Mouse (Mus musculus) CH12.LX (cell line): ENCODE measurements around the gene Krt84. TPM values are rescaled to one million over a fixed set of nuclear protein-coding genes. Genes with fewer than 3 reads are reported as not detected.

Source experiments
- DNase-seq: peaks from one replicate; pipeline ENCODE4 v3.0.0-alpha.2; 2013; ENCODE audit errors: extremely low read depth
- H3K27ac ChIP-seq: 2 replicates; pipeline ENCODE4 v1.5.1; 2012; ENCODE audit warnings: low read depth, mild to moderate bottlenecking, control low read depth, moderate library complexity; ENCODE audit not compliant: insufficient read depth
- H3K27me3 ChIP-seq: replicated peaks from 2 replicates; pipeline ENCODE3; 2012; ENCODE audit warnings: inconsistent platforms
- H3K36me3 ChIP-seq, 2 experiments: replicated peaks in 1 of 2; 2 replicates each; pipeline versions ENCODE3 to v1.6.1; 2012; ENCODE audit warnings: inconsistent platforms in 1 of 2, low read length in 1 of 2, mild to moderate bottlenecking in 1 of 2, mixed read lengths in 1 of 2, moderate library complexity in 1 of 2; ENCODE audit not compliant: control insufficient read depth in 1 of 2, insufficient read depth in 1 of 2
- H3K4me1 ChIP-seq, 2 experiments: 2 replicates each; pipeline ENCODE4 v1.6.1; 2012; ENCODE audit warnings: inconsistent platforms in 1 of 2, moderate library complexity in 1 of 2; ENCODE audit not compliant: insufficient read depth in 2 of 2, control insufficient read depth in 1 of 2
- H3K4me2 ChIP-seq: 2 replicates; pipeline ENCODE4 v1.6.1; 2012; ENCODE audit warnings: low read depth, mild to moderate bottlenecking, control low read depth; ENCODE audit not compliant: poor library complexity, insufficient read depth, severe bottlenecking
- H3K4me3 ChIP-seq, 3 experiments: fragments of 150-350 bp in 1 of 3; sonication (generic) in 1 of 3; replicated peaks in 1 of 3; 2 replicates each; pipeline versions ENCODE3 to v1.5.1; 2011 to 2012; ENCODE audit warnings: low read depth in 2 of 3, low read length in 2 of 3, mild to moderate bottlenecking in 2 of 3, moderate library complexity in 2 of 3, control low read depth in 1 of 3, improper control_type of control experiment in 1 of 3, inconsistent platforms in 1 of 3, mixed read lengths in 1 of 3; ENCODE audit not compliant: poor library complexity in 1 of 3
- H3K79me2 ChIP-seq: replicated peaks from 2 replicates; pipeline ENCODE4 v1.6.1; 2012; ENCODE audit warnings: mild to moderate bottlenecking, moderate library complexity; ENCODE audit not compliant: control insufficient read depth, poor library complexity, insufficient read depth, severe bottlenecking; ENCODE audit errors: extremely low read depth
- H3K9ac ChIP-seq: 2 replicates; pipeline ENCODE4 v1.6.1; 2012; ENCODE audit warnings: low read depth, mild to moderate bottlenecking, control low read depth, moderate library complexity; ENCODE audit not compliant: insufficient read depth
- H3K9me3 ChIP-seq: replicated peaks from 2 replicates; pipeline ENCODE3; 2012; ENCODE audit warnings: low read length, inconsistent platforms, mixed read lengths
- CHD2 ChIP-seq: IDR thresholded peaks from 2 replicates; pipeline ENCODE4 v1.6.1; 2011; ENCODE audit warnings: low read length, improper control_type of control experiment
- E2F4 ChIP-seq: IDR thresholded peaks from 2 replicates; pipeline ENCODE4 v1.6.1; 2011; ENCODE audit warnings: low read depth, low read length, improper control_type of control experiment; ENCODE audit not compliant: insufficient replicate concordance
- EP300 ChIP-seq: IDR thresholded peaks from 2 replicates; pipeline ENCODE4 v1.6.1; 2011; ENCODE audit warnings: low read length, improper control_type of control experiment
- ETS1 ChIP-seq: conservative IDR thresholded peaks from 2 replicates; pipeline ENCODE4 v1.6.1; 2012; ENCODE audit warnings: low read depth, mild to moderate bottlenecking, inconsistent platforms, low read length, improper control_type of control experiment, moderate library complexity
- IRF4 ChIP-seq: IDR thresholded peaks from 2 replicates; pipeline ENCODE4 v1.6.1; 2014; ENCODE audit warnings: low read depth, mild to moderate bottlenecking, inconsistent platforms, low read length, improper control_type of control experiment
- JUND ChIP-seq: conservative IDR thresholded peaks from 2 replicates; pipeline ENCODE4 v1.6.1; 2011; ENCODE audit warnings: low read depth, low read length, improper control_type of control experiment
- MAZ ChIP-seq: IDR thresholded peaks from 2 replicates; pipeline ENCODE4 v1.6.1; 2012; ENCODE audit warnings: low read depth, mild to moderate bottlenecking, inconsistent platforms, low read length, improper control_type of control experiment, moderate library complexity
- NRF1 ChIP-seq: IDR thresholded peaks from 2 replicates; pipeline ENCODE4 v1.6.1; 2014; ENCODE audit warnings: low read depth, mild to moderate bottlenecking, inconsistent platforms, low read length, improper control_type of control experiment, moderate library complexity
- POLR2A ChIP-seq: IDR thresholded peaks from 2 replicates; pipeline ENCODE4 v1.6.1; 2011; ENCODE audit warnings: low read depth, mild to moderate bottlenecking, improper control_type of control experiment, low read length
- RAD21 ChIP-seq: IDR thresholded peaks from 2 replicates; pipeline ENCODE4 v1.6.1; 2011; ENCODE audit warnings: low read depth, mild to moderate bottlenecking, low read length, improper control_type of control experiment, moderate library complexity
- SIN3A ChIP-seq: IDR thresholded peaks from 2 replicates; pipeline ENCODE4 v1.6.1; 2012; ENCODE audit warnings: low read length, improper control_type of control experiment, inconsistent platforms
- TBP ChIP-seq: conservative IDR thresholded peaks from 2 replicates; pipeline ENCODE4 v1.6.1; 2011; ENCODE audit warnings: low read depth, low read length, improper control_type of control experiment
- USF2 ChIP-seq: conservative IDR thresholded peaks from 2 replicates; pipeline ENCODE4 v1.6.1; 2011; ENCODE audit warnings: low read depth, low read length, improper control_type of control experiment
- ZC3H11A ChIP-seq: IDR thresholded peaks from 2 replicates; pipeline ENCODE4 v1.6.1; 2012; ENCODE audit warnings: low read depth, mild to moderate bottlenecking, inconsistent platforms, low read length, improper control_type of control experiment
- ZKSCAN1 ChIP-seq: IDR thresholded peaks from 2 replicates; pipeline ENCODE4 v1.6.1; 2012; ENCODE audit warnings: low read depth, inconsistent platforms, low read length, improper control_type of control experiment, borderline replicate concordance
- dilution Hi-C: fragments of 300-500 bp; cut with MboI; formaldehyde crosslinking; loops from 2 replicates; pipeline ENCODE4 v1.14.3; 2020; ENCODE audit warnings: low sequenced_read_pairs; ENCODE audit not compliant: extremely low pct_unique_long_range_greater_than_20kb, extremely low pct_ligation_motif_present
- in situ Hi-C: fragments of 300-500 bp; cut with MboI; formaldehyde crosslinking; loops from 3 replicates; pipeline ENCODE4 v1.14.3; 2019; ENCODE audit warnings: low sequenced_read_pairs, low pct_ligation_motif_present, low pct_unique_long_range_greater_than_20kb, mixed read lengths
- polyA plus RNA-seq: library from polyadenylated mRNA; unstranded; fragments of >175 nt; gene quantifications from 2 replicates; pipeline ENCODE4 v1.2.1, GENCODE M21; 2012; ENCODE audit warnings: low read depth; ENCODE audit not compliant: insufficient read length
- total RNA-seq, 2 experiments: library from RNA; depleted of rRNA; stranded (reverse); fragments of 300-350 nt in 1 of 2; fragments of >200 nt in 1 of 2; gene quantifications; 2 replicates each; pipeline ENCODE4 v1.2.3; 2012 to 2014

Krt84 gene
- total and polyA plus RNA-seq, 3 experiments, result not detected

GRCm38 (mm10) chr15:101492718-101493117 lies 39.9 kb downstream of the Krt84 start:
- TF ChIP-seq POLR2A, result no peak
- no peak for TF ChIP-seq JUND
- TF ChIP-seq SIN3A, result no peak
- no peak for TF ChIP-seq CHD2
- no peak for TF ChIP-seq NRF1
- no peak for TF ChIP-seq ZC3H11A
- TF ChIP-seq USF2, result no peak
- no peak for TF ChIP-seq RAD21
- no peak for TF ChIP-seq E2F4
- no peak for TF ChIP-seq IRF4
- no peak for TF ChIP-seq EP300
- in situ Hi-C loops, result no loop called here
- dilution Hi-C loops, result no loop called here
- H3K27me3 ChIP-seq, result peaks cover 91% of the 10 kb centered on the region
- H3K4me3 ChIP-seq, result no peak overlapping the region
- no peaks in the 10 kb centered on the region for H3K9me3 ChIP-seq
- no peak overlapping the region for H3K4me2 ChIP-seq
- no peaks in the 10 kb centered on the region for H3K79me2 ChIP-seq
- no peak overlapping the region for H3K27ac ChIP-seq
- no peaks in the 10 kb centered on the region for H3K36me3 ChIP-seq
- H3K9ac ChIP-seq, result no peak overlapping the region
- no peak for DNase-seq
- H3K4me1 ChIP-seq, result no peaks in the 10 kb centered on the region

- Histone ChIP-seq H3K27me3 (peaks cover 84% of the 10 kb centered on the region), H3K27ac (no peak within 1 kb of the TSS), H3K4me1 (peaks cover 0 to under 1% of the 10 kb centered on the region in 2 experiments; a peak in 1 of 4 replicates), H3K4me2 (no peak within 1 kb of the TSS), H3K36me3 (no peaks in the 10 kb centered on the region), H3K9ac (no peak within 1 kb of the TSS), H3K9me3 (no peaks in the 10 kb centered on the region), H3K4me3 (no peak within 1 kb of the TSS), H3K79me2 (no peaks in the 10 kb centered on the region)
- in situ Hi-C loops (no loop called here), dilution Hi-C loops (no loop called here)
- no peak for TF ChIP-seq ETS1
- TF ChIP-seq MAZ, result no peak
- no peak for TF ChIP-seq TBP
- no peak for TF ChIP-seq ZKSCAN1
- no peak for DNase-seq
These were observed 41.2 kb downstream of the Krt84 start, which contains the start of gene Krt83 for GRCm38 (mm10) chr15:101491431-101491830. Gene Krt83, minus strand, starts transcription at chr15:101491512.
